Mouse (Mus musculus) left cerebral cortex, postnatal 36 days (tissue): ENCODE measurements at regions not wholly inside any gene's neighbourhood (a gene's known extent, or its start where the extent isn't known, plus 50 kb on each side); places are given as distances from the start of the nearest gene placed in this dataset.

Experiments used
- DNase-seq, 2 experiments: peaks; one replicate each; pipeline ENCODE4 v3.0.0; 2021 to 2022; ENCODE audit warnings: low spot score in 2 of 2, mixed read lengths in 1 of 2
- intact Hi-C: fragments of 180-260 bp; cut with DNase I; formaldehyde crosslinking; loops from one replicate; pipeline ENCODE4 v1.15.1; 2025

DNA sequence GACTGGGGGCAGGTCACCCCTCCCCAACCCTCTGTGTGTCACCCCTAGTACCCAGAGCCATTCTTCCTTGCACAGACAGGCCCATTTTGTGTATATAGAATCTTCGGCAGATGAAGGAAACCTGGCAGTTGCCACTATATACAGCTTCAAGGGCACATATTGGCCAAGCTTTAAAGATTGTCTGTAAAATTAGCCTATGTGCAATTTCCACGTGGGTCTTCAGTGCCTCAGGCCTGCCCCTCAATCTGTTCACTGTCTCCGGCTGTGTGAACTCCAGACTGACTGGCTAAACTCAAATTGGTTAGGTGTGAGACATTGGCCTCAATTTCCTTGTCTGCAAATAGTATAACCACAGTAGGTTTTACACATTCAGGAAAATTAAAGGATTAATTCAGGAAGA lies 130.9 kb upstream of the Kdm8 start:
- intact Hi-C loops, result no loop called here
- DNase-seq, result no peak

DNA sequence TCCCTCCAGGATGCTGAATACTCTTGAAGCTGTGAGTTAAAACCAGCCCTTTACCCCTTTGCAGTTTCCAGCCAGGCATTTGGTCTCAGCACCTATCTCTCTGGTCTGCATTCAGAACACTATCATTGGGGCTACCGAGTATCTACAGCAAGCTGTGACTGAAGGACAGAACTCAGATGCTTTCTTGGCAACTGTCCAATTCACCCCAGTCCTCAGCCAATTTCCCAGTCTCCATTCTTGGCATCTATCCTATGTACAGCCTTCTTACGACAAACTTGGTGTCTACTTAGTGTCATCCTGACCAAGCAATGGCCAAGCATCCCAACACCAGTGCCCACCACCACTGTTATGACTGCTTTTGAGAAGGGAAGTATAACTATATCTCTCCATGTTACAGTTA lies 109.7 kb upstream of the Kdm8 start:
- no peak for DNase-seq
- intact Hi-C loops, result no loop called here

DNA sequence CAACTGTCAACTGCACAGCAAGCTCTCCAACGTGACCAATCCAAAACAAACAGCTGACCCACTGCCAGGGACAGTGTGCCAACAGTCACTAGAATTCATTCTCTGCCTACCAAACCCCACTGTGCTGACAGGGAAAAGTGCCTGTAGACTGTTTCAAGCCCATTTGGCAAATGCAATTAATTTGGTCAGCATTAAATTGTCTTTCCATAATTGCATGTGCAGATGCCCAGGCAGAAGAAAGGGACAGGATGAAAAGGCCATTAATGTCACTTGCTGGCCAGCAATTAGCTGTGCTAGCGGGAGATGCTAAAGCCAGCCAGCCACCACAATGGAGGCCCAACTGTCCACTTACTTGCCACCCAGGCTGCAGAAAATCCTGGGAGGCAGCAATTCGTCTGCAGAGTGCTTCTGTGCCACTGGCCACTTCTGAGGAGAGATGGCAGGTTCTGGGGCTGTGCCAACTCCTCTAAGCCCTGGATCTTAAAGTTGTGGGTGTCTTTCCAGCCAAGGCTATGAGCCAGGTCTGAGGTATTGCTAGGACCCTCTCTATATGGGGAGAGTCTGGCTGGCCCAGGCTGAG lies 108.8 kb upstream of the Kdm8 start:
- DNase-seq, result no peak
- intact Hi-C loops, result no loop called here

GRCm38 (mm10) chr7:125336826-125337225 lies 107.7 kb upstream of the Kdm8 start:
- intact Hi-C loops, result no loop called here
- DNase-seq, result no peak

- no peak for DNase-seq
- intact Hi-C loops, result no loop called here
Observed at GRCm38 (mm10) chr7:125338177-125338751, 106.2 kb upstream of the Kdm8 start.

DNA sequence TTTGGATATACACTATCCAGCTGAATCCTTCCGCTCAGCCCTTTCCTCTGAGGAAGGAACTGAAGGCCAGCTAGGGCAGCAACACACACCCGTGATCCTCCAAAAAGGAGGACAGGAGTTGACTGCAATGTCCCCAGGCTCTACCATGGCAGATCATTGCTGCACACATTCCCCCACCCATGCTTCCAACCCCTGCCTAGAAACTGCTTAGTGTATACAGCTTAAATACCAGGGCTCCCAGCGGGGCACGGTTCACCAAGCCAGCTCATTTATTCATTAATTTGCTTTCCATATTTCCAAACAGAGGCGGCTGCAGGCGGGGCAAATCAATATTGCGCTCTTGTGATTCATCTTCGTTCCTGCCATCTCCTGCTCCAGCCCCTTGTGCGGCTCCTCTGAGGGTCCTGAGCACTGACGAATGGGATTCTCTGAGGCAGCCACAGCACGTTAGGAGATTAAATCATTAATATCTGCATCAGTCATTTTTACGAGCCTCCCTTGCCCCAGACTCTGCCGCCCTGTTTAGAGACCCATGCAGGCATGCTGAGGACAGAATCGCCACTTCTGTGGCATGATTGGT lies 104.1 kb upstream of the Kdm8 start:
- DNase-seq, result no peak
- intact Hi-C loops, result no loop called here

DNA sequence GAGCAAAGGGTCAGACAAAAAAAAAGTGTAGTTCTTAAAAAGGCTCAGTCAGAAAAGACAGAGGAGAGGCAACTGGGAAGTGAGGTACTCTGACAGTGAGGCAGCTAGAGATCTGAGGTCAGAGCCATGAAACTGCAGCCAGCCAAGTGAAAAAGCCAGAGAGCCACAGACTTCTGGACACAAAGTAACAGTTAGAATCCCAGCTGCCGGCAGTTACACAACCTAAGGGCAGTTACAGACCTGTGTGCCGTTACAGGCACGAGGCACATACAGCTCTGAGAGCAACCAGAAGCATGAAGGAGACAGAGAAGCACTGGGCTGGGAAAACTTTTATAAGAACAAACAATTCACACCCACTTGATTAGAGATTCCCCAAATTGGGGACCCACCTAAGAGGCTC lies 94.9 kb upstream of the Kdm8 start:
- intact Hi-C loops, result no loop called here
- DNase-seq, result no peak

- intact Hi-C loops, result no loop called here
- DNase-seq, result no peak
Observed at GRCm38 (mm10) chr7:125354211-125354610, 90.3 kb upstream of the Kdm8 start.

DNA sequence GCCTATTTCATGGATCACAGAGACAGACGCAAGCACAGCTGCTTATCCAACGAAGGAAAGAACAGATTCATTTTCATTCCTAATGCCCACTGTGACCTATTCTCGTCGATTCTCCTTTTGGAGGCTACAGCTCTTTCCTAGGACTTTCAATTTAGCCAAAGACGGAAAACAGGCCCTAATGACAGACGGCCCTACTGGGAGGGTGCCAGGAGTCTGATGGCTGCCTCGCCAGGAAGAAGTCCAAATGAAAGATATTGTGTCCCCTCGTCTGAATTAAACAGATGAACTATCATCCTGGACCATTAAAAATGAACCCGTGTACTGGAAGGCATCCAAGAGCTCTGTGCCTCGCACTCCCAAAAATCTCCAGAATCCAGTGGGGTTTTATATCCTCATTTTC lies 89.5 kb upstream of the Kdm8 start:
- intact Hi-C loops, result no loop called here
- DNase-seq, result no peak

GRCm38 (mm10) chr7:125358016-125358415 lies 86.5 kb upstream of the Kdm8 start:
- DNase-seq, result no peak

GRCm38 (mm10) chr7:125383021-125383420 lies 61.5 kb upstream of the Kdm8 start:
- intact Hi-C loops, result no loop called here

More at GRCm38 (mm10) chr7:125358016-125358415, 86.5 kb upstream of the Kdm8 start:
- intact Hi-C loops, result no loop called here

DNA sequence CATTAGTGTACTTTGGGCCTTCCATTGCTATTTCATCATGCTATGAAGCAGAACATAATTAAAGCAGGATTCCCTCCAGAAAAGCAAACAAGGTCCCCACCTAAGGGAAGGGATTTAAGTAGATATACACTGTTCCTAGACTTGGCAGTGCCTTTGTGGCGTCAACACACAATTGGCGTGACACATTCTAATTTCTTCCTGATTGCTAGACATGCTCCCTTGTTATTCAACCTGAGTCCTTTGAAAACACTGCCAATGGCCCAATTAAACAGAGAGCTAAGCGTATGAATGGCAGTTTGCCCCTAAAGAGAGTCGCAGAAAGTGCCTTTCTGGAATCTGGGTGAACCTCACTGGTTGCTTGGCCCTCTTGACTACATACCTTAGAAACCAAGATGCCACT lies 60.3 kb upstream of the Kdm8 start:
- intact Hi-C loops, result no loop called here
- no peak for DNase-seq

More at GRCm38 (mm10) chr7:125383021-125383420, 61.5 kb upstream of the Kdm8 start:
- DNase-seq, result no peak

DNA sequence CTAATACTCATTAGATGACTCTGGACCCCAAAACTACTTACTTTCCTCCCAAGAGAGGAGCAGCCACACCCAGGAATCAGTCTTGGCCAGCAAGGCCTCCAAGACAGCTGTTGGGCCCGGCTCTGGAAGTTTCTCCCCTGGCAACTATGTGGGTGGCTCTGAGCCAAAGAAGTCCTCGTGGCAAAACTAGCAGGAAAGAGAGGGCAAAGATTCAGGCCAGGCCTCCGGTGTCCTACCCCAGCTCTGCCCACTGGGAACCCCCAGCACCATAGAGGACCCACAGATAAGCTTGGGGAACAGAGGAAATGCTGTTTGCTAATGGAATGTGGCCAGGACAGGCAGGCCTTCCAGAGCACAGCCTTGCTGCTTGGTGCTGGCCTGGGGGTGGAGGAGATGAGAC lies 51.9 kb upstream of the Kdm8 start:
- no peak for DNase-seq
- intact Hi-C loops, result loop anchor here (5.0 kb wide), 5 partner anchors 1010 to 1865 kb away; partner anchors contain the start of gene Hs3st4

DNA sequence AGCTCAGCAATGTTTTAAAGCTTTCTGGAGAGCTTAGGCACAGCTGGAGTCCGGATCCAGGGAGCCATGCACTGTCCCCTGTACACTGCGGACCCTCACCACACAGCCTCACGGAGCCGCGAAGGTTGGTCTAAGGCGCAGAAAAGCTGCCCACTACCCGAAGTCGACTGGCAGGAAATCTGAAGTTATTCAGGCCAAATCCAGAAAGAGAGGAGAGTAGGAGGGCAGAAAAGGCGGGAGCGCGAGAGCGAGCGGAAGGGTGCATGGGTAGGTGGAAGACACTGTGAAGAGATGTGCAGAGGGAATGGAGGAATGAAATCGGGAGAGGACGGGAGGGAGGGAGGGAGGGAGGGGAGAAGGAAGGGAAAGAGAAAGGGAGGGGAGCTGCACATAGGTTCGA lies 51.2 kb upstream of the Kdm8 start:
- intact Hi-C loops, result loop anchor here (5.0 kb wide), 5 partner anchors 1011 to 1866 kb away; partner anchors contain the start of gene Hs3st4
- DNase-seq, result no peak

GRCm38 (mm10) chr7:125393654-125394346 lies 50.7 kb upstream of the Kdm8 start:
- DNase-seq, result peak; percentile 93 to 96
- intact Hi-C loops, result loop anchor here (2.0 to 5.0 kb wide), 6 partner anchors 213 to 1866 kb away; partner anchors contain the start of gene Hs3st4
